Mouse (Mus musculus) hindbrain, embryonic 11.5 days (tissue): ENCODE data around the gene Ddb2. TPM values are rescaled to one million over a fixed set of nuclear protein-coding genes. Genes with fewer than 3 reads are reported as not detected.
"Not testable (repeated sequence)": the region's sequence is repeated elsewhere in the genome, so short reads cannot be mapped to it uniquely, and the experiment has no call there.

Experiments used
- ATAC-seq: fragments of 200-750 bp; cut with Nextera tagmentation; 2 replicates; pipeline ENCODE4 v1.8.0; 2017; ENCODE audit warnings: mild to moderate bottlenecking, moderate TSS enrichment, moderate library complexity; ENCODE audit not compliant: low FRiP score
- DNase-seq: peaks from one replicate; pipeline ENCODE4 v3.0.0-alpha.2; 2015; ENCODE audit warnings: low spot score
- H3K27ac ChIP-seq: fragments of 300-500 bp; sonication (generic); 2 replicates; pipeline ENCODE4 v1.5.1; 2014; ENCODE audit warnings: mild to moderate bottlenecking, low read depth, low read length
- H3K27me3 ChIP-seq: fragments of 300-500 bp; sonication (generic); 2 replicates; pipeline ENCODE4 v1.6.1; 2014; ENCODE audit warnings: mild to moderate bottlenecking, low read length, moderate library complexity, mixed read lengths; ENCODE audit not compliant: control insufficient read depth, insufficient read depth
- H3K36me3 ChIP-seq: fragments of 300-500 bp; sonication (generic); 2 replicates; pipeline ENCODE4 v1.6.1; 2014; ENCODE audit warnings: mild to moderate bottlenecking, low read length, moderate library complexity, mixed read lengths; ENCODE audit not compliant: control insufficient read depth, insufficient read depth
- H3K4me1 ChIP-seq: fragments of 300-500 bp; sonication (generic); replicated peaks from 2 replicates; pipeline ENCODE4 v1.6.1; 2014; ENCODE audit warnings: low read length, mixed read lengths; ENCODE audit not compliant: control insufficient read depth, insufficient read depth
- H3K4me2 ChIP-seq: fragments of 300-500 bp; sonication (generic); replicated peaks from 2 replicates; pipeline ENCODE4 v1.6.1; 2014; ENCODE audit warnings: mild to moderate bottlenecking, low read depth, low read length
- H3K4me3 ChIP-seq: fragments of 300-500 bp; sonication (generic); 2 replicates; pipeline ENCODE4 v1.5.1; 2014; ENCODE audit warnings: low read depth, low read length
- H3K9ac ChIP-seq: fragments of 300-500 bp; sonication (generic); 2 replicates; pipeline ENCODE4 v1.6.1; 2014; ENCODE audit warnings: low read depth, low read length
- H3K9me3 ChIP-seq: fragments of 300-500 bp; sonication (generic); 2 replicates; pipeline ENCODE4 v1.6.1; 2016; ENCODE audit warnings: low read length; ENCODE audit not compliant: control insufficient read depth
- WGBS: fragments of 180-500 bp; shearing (Covaris S2); extraction: QIAGEN DNeasy Blood & Tissue Kit; methylation state at CpG from one replicate; pipeline ENCODE4 v1.1.7; 2014; 5-methylcytosine and 5-hydroxymethylcytosine counted together
- polyA plus RNA-seq: library from polyadenylated mRNA; unstranded; fragments of >200 nt; fragmentation: Nextera tagmentation; extraction: Ambion mirVana; gene quantifications from 2 replicates; pipeline ENCODE4 v1.2.1, GENCODE M21; 2014

Ddb2 gene
- polyA plus RNA-seq, 1 experiment from 2014 or later, result 6.2 TPM

DNA sequence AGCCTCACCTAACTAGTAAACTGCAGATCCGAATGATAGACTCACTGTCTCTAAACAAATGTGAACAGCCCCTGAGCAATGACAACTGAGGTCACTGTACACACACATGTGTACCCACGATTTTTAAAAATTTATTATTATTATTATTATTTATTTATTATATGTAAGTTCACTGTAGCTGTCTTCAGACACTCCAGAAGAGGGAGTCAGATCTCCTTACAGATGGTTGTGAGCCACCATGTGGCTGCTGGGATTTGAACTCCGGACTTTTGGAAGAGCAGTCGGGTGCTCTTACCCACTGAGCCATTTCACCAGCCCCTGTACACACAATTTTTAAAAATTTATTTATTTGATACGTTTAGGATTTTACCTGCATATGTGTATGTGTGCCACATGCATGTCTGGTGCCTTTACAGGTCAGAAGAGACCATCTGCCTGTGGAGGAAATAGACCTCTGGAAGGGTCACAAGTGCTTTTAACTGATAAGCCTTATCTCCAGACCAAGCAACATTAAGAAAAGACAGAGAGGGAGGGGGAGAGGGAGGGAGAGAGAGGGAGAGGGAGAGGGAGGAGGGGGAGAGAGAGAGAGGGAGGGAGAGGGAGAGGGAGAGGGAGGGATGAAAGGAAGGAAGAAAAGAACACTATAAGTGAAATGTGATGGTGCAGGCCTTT is 7.9 kb upstream of the Ddb2 start:
- ATAC-seq (no peak), DNase-seq (no peak)
- H3K27ac ChIP-seq, result no peak overlapping the region
- WGBS, result 84% methylated on average over 5 of the region's 5 CpGs
- no peaks in the 10 kb centered on the region for H3K4me1 ChIP-seq
- no peaks in the 10 kb centered on the region for H3K9me3 ChIP-seq
- no peaks in the 10 kb centered on the region for H3K36me3 ChIP-seq
- H3K4me2 ChIP-seq, result no peak overlapping the region
- H3K9ac ChIP-seq, result no peak overlapping the region
- no peak overlapping the region for H3K4me3 ChIP-seq
- no peaks in the 10 kb centered on the region for H3K27me3 ChIP-seq

DNA sequence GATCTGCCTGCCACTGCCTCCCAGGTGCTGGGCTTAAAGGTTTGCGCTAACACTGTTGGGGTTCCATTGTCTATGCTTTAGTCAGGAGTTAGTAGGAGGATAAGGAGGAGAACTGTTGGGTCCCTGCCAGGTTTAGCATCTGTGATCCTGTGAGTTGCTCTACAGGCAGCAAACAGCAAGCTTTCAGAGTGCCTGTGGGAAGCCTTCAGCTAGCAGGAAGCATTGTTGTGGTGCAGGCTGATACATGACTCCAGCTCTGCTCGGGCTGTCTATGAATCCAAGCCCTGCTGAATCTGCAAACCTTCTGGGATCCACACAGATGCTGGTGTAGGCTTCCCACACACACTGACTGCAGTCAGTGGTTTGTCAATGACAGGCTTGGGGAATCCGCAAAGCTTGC is 6.6 kb upstream of the Ddb2 start:
- H3K36me3 ChIP-seq, result no peaks in the 10 kb centered on the region
- DNase-seq (no peak), ATAC-seq (no peak)
- H3K4me1 ChIP-seq, result no peaks in the 10 kb centered on the region
- no peak overlapping the region for H3K4me2 ChIP-seq
- H3K27ac ChIP-seq, result no peak overlapping the region
- H3K4me3 ChIP-seq, result no peak overlapping the region
- no peak overlapping the region for H3K9ac ChIP-seq
- WGBS, result 52% methylated on average over 3 of the region's 3 CpGs
- no peaks in the 10 kb centered on the region for H3K9me3 ChIP-seq
- H3K27me3 ChIP-seq, result no peaks in the 10 kb centered on the region

DNA sequence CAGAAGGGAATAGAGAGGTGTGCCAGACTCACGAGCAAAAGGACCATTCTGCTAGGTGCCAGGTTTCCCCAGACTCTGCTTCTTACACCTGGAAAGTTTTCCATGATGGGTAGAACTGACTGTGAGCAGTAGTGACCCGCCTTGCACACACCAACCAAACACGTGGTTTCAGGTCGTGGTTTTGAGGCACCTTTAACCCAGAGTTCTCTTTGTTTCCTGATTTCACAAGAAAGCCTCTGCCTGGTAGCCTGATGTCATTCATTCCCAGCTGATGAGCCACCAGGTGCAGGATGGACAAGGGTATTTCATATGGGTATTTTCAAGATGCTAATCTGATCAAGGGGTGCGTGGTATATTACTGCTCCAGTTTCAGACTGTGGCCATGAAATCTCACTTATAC is 5.8 kb upstream of the Ddb2 start:
- ATAC-seq (no peak), DNase-seq (no peak)
- no peak overlapping the region for H3K9ac ChIP-seq
- no peaks in the 10 kb centered on the region for H3K4me1 ChIP-seq
- H3K36me3 ChIP-seq, result no peaks in the 10 kb centered on the region
- no peaks in the 10 kb centered on the region for H3K9me3 ChIP-seq
- no peak overlapping the region for H3K27ac ChIP-seq
- no peaks in the 10 kb centered on the region for H3K27me3 ChIP-seq
- H3K4me3 ChIP-seq, result no peak overlapping the region
- whole genome bisulfite sequencing, result 72% methylated on average over 5 of the region's 5 CpGs
- H3K4me2 ChIP-seq, result no peak overlapping the region

- H3K27me3 ChIP-seq, H3K4me1 ChIP-seq, H3K36me3 ChIP-seq, H3K9ac ChIP-seq, H3K9me3 ChIP-seq: not testable (repeated sequence)
- H3K27ac ChIP-seq, result peak overlapping the region; percentile 80; the same call in 1 of the 2 replicates
- DNase-seq, result peak; percentile 22
- H3K4me3 ChIP-seq, result peak overlapping the region; percentile 47
- peak; percentile 67 for ATAC-seq
- 27% methylated on average over 4 of the region's 4 CpGs for WGBS
- peak overlapping the region; percentile 79; the same call in 1 of the 2 replicates for H3K4me2 ChIP-seq
Observed at GRCm38 (mm10) chr2:91237511-91238080, 814 bp upstream of the Ddb2 start.

DNA sequence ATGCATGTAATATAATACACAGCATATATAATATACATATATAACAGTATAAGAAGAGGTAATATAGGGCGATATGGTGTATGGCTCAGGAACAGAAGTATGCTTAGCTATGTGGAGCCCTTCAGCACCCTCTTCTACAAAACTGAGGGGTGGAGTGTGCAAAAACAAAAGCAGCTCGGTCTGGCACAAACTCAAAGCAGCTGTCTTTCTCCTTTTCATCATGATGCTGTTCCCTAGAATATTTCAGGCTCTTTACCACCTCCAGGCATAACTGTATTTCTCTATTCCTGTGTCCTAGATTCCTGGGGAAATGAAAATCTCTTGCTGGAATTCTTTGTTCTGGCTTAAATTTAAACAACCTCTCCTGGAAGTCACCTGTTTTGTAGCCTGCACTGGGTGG is 7.0 kb downstream of the Ddb2 start:
- Histone ChIP-seq H3K9ac (no peak overlapping the region), H3K4me1 (no peaks in the 10 kb centered on the region), H3K36me3 (no peaks in the 10 kb centered on the region), H3K27me3 (no peaks in the 10 kb centered on the region), H3K4me3 (no peak overlapping the region), H3K9me3 (no peaks in the 10 kb centered on the region), H3K27ac (no peak overlapping the region), H3K4me2 (no peak overlapping the region)
- DNase-seq (no peak), ATAC-seq (no peak)
- 86% methylated on average over 2 of the region's 2 CpGs for WGBS

- Histone ChIP-seq H3K4me1 (no peaks in the 10 kb centered on the region), H3K4me3 (no peak overlapping the region), H3K27me3 (no peaks in the 10 kb centered on the region), H3K9me3 (no peaks in the 10 kb centered on the region), H3K4me2 (no peak overlapping the region), H3K36me3 (no peaks in the 10 kb centered on the region), H3K27ac (no peak overlapping the region), H3K9ac (no peak overlapping the region)
- WGBS, result 85% methylated on average over 2 of the region's 2 CpGs
- no peak for ATAC-seq
- no peak for DNase-seq
Observed at GRCm38 (mm10) chr2:91223614-91224013, 13.2 kb downstream of the Ddb2 start.

- H3K4me2 ChIP-seq, result no peak overlapping the region
- H3K4me3 ChIP-seq, result no peak overlapping the region
- no peak for ATAC-seq
- no peak overlapping the region for H3K27ac ChIP-seq
- H3K4me1 ChIP-seq, result no peaks in the 10 kb centered on the region
- no peaks in the 10 kb centered on the region for H3K36me3 ChIP-seq
- DNase-seq, result no peak
- H3K9ac ChIP-seq, result no peak overlapping the region
- WGBS, result 96% methylated on average over 3 of the region's 3 CpGs
- H3K27me3 ChIP-seq, result no peaks in the 10 kb centered on the region
- no peaks in the 10 kb centered on the region for H3K9me3 ChIP-seq
Observed at GRCm38 (mm10) chr2:91220501-91220900, 16.3 kb downstream of the Ddb2 start.

DNA sequence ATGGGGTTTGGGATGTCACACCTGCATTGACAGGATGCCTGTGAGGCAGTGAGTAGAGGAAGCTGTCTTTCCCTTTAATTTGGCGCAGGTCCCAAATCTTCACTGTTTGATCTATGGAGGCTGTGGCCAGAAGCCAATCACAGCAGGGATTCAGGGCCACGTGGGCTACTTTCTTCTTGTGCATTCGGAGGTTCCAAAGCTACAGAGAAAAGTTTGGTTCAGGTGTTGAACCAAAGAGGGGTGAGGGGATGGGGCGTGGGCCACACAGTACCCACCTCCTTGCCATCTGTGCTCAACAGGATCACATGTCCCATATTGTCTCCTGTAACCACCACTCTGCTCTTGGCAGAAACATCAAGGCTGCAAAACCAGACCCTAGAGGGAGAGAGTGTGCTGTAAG is 19.8 kb downstream of the Ddb2 start:
- Histone ChIP-seq H3K9ac (no peak overlapping the region), H3K4me3 (no peak overlapping the region), H3K4me1 (no peaks in the 10 kb centered on the region), H3K27me3 (no peaks in the 10 kb centered on the region), H3K9me3 (no peaks in the 10 kb centered on the region), H3K27ac (no peak overlapping the region), H3K36me3 (0 out of 2 replicates have a peak, but pooled peaks cover 4% of the 10 kb centered on the region), H3K4me2 (no peak overlapping the region)
- no peak for ATAC-seq
- WGBS, result 80% methylated on average over 4 of the region's 4 CpGs
- DNase-seq, result no peak

GRCm38 (mm10) chr2:91213311-91213710 is 23.5 kb downstream of the Ddb2 start:
- no peak for ATAC-seq
- Histone ChIP-seq H3K4me1 (no peaks in the 10 kb centered on the region), H3K36me3 (0 out of 2 replicates have a peak, but pooled peaks cover 8% of the 10 kb centered on the region), H3K27me3 (no peaks in the 10 kb centered on the region), H3K9me3 (no peaks in the 10 kb centered on the region), H3K4me3 (no peak overlapping the region), H3K9ac (no peak overlapping the region), H3K27ac (no peak overlapping the region), H3K4me2 (no peak overlapping the region)
- DNase-seq, result no peak
